Mouse (Mus musculus) limb, embryonic 10.5 days (tissue): ENCODE measurements at regions not wholly inside any gene's neighbourhood (a gene's known extent, or its start where the extent isn't known, plus 50 kb on each side); places are given as distances from the start of the nearest gene placed in this dataset.

Experiments used
- DNase-seq: peaks from one replicate; pipeline ENCODE4 v3.0.0-alpha.2; 2017; ENCODE audit warnings: low spot score
- H3K27ac ChIP-seq: fragments of 300-500 bp; sonication (generic); 2 replicates; pipeline ENCODE4 v1.5.1; 2016; ENCODE audit warnings: mild to moderate bottlenecking
- H3K27me3 ChIP-seq: fragments of 300-500 bp; sonication (generic); 2 replicates; pipeline ENCODE4 v1.6.1; 2016; ENCODE audit warnings: low read depth, mild to moderate bottlenecking; ENCODE audit not compliant: poor library complexity, severe bottlenecking
- H3K36me3 ChIP-seq: fragments of 300-500 bp; sonication (generic); 2 replicates; pipeline ENCODE4 v1.6.1; 2016; ENCODE audit warnings: mild to moderate bottlenecking, moderate library complexity
- H3K4me1 ChIP-seq: fragments of 300-500 bp; sonication (generic); 2 replicates; pipeline ENCODE4 v1.6.1; 2016
- H3K4me3 ChIP-seq: fragments of 300-500 bp; sonication (generic); 2 replicates; pipeline ENCODE4 v1.5.1; 2016; ENCODE audit warnings: mild to moderate bottlenecking, moderate library complexity
- H3K9me3 ChIP-seq: fragments of 300-500 bp; sonication (generic); replicated peaks from 2 replicates; pipeline ENCODE4 v1.6.1; 2016; ENCODE audit warnings: mild to moderate bottlenecking
- WGBS: fragments of 180-500 bp; shearing (Covaris S2); methylation state at CpG from one replicate; pipeline ENCODE4 v1.1.7; 2016; 5-methylcytosine and 5-hydroxymethylcytosine counted together

DNA sequence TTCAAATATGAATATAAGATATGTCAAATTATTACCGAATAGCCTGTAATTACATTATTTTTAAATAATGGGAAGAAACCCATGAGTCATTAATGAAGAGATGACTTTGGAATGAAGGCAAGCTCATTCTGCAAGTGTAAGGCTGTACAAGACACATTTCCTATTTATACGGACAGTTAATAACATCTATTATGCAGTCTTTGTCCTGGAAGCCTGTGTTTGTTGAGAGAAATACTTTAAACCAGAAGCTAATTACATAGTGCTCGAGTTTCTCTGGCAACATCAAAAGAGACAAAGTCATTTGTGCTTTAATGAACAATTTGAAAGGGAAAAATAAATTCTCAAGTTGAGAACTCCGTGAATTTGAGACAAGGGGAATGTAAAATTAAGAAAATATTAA, 242.5 kb upstream of the BC052040 start:
- Histone ChIP-seq H3K27ac (no peak overlapping the region), H3K27me3 (0 out of 2 replicates have a peak, but pooled peaks cover 3% of the 10 kb centered on the region), H3K36me3 (no peaks in the 10 kb centered on the region), H3K4me1 (peaks cover 2% of the 10 kb centered on the region; the same call in 1 of the 2 replicates), H3K4me3 (no peak overlapping the region), H3K9me3 (no peaks in the 10 kb centered on the region)
- WGBS = 70% methylated on average over 4 of the region's 4 CpGs
- no peak for DNase-seq

DNA sequence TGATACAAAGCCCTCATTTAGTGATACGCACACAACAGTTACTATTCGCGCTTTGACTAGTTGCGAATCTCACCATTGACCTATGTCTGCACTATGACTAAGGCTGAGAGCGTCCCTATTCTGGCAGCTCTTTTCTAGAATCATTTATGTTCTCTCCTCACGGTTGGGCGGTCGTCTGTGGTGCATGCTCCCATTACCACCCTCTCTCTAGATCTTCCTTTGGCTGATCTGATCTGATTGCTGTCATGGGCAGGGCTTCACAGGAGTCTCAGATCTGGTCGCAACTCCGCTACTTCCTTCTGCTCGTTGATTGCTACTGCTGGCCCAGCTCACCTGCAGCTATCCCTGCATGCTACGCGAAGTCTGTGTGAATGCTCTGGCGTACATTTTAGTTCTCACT, 239.2 kb upstream of the BC052040 start:
- 91% methylated on average over 14 of the region's 14 CpGs for WGBS
- no peak for DNase-seq
- no peaks in the 10 kb centered on the region for H3K36me3 ChIP-seq
- no peaks in the 10 kb centered on the region; the same call in 1 of the 2 replicates for H3K27me3 ChIP-seq
- no peak overlapping the region for H3K27ac ChIP-seq
- peaks cover 11% of the 10 kb centered on the region; the same call in 1 of the 2 replicates for H3K4me1 ChIP-seq
- no peak overlapping the region for H3K4me3 ChIP-seq
- H3K9me3 ChIP-seq = no peaks in the 10 kb centered on the region

DNA sequence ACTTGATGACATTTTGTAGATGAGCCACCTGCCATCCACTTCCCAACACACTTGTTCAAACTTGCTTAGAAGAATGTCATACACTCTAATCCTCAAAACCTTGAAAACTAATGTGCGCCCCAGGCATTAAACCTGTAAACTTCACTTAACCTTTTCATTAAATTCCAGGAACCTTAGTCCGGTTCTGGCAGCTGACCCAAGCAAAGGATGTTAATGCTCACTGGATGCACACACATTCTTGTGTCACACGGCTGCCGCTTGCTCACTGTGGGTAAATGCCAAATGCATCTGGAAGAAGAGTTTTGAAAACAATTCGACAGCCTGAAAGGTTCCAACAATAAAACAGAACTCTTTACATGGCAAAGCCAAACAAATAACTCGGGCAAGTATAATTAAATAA, 235.0 kb upstream of the BC052040 start:
- no peak for DNase-seq
- Histone ChIP-seq H3K27me3 (no peaks in the 10 kb centered on the region; the same call in 1 of the 2 replicates), H3K9me3 (no peaks in the 10 kb centered on the region), H3K4me1 (peaks cover 20% of the 10 kb centered on the region), H3K27ac (no peak overlapping the region), H3K4me3 (no peak overlapping the region), H3K36me3 (no peaks in the 10 kb centered on the region)
- 74% methylated on average over 6 of the region's 6 CpGs for WGBS

DNA sequence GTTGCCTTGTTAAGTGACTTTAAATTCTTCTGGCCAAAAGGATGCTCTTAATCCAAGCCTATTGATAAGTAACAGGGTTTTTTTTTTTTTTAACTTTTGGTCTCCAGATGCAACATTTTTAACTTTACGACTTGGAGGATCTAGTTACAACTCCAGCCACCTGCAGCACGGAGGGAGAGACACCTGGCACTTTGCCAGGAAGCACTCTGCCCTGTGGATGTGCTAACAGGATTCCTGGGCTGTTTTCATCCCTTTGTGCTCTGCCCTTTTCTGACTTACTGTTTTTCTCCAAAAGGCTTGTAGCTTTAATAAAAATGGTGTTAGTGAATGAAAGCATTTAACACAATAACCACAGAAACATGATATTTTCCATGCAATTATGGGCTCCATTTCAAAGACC, 233.3 kb upstream of the BC052040 start:
- DNase-seq = peak; percentile 54
- Histone ChIP-seq H3K4me1 (peaks cover 18% of the 10 kb centered on the region), H3K27me3 (no peaks in the 10 kb centered on the region; the same call in 1 of the 2 replicates), H3K4me3 (no peak overlapping the region), H3K9me3 (no peaks in the 10 kb centered on the region), H3K36me3 (no peaks in the 10 kb centered on the region), H3K27ac (0 out of 2 replicates have a peak overlapping the region, but pooled peaks have one; percentile 25)
- 16% methylated on average over 2 of the region's 2 CpGs for WGBS

DNA sequence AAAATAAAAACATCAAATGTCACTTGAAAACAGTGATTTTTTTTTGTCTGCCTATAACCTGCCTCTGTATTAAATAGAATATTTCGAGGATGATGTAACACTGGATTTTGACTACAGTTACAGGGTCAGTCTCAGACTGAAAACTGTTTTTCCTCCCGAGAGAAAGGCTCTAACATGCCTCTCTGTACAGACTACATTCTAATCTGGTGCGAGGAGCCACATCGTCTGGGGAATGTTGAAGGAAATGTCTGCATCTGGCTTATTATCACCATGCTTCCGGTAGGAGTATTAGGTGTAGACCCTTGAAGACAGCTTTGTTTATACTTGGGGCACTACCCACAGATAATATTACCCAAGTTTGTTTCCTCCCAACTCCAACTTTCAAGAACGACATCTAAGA, 210.4 kb upstream of the BC052040 start:
- H3K4me3 ChIP-seq = no peak overlapping the region
- H3K27ac ChIP-seq = no peak overlapping the region
- WGBS = 79% methylated on average over 6 of the region's 6 CpGs
- H3K9me3 ChIP-seq = no peaks in the 10 kb centered on the region
- no peak for DNase-seq
- H3K27me3 ChIP-seq = no peaks in the 10 kb centered on the region
- peaks cover 8% of the 10 kb centered on the region for H3K4me1 ChIP-seq
- H3K36me3 ChIP-seq = no peaks in the 10 kb centered on the region

DNA sequence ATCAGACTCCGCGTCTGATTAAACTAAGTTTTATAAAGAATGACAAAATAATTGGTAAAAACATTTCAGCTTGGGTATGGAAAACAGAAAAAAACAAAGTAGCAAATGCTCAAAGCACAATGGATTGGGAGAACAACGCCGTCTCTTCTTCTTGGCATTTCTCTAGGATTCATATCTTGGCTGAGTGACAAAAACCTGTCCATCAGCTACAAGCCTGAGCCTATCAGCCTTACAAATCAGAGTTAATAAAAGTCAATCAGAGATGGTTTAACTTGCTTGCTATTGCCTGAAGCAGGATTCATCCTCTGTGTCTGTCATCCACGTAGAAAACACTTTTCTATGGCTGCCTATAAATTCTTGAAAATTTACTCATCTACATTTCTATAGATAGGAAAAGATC, 206.2 kb upstream of the BC052040 start:
- H3K27me3 ChIP-seq = no peaks in the 10 kb centered on the region
- no peak for DNase-seq
- no peak overlapping the region for H3K4me3 ChIP-seq
- no peaks in the 10 kb centered on the region for H3K9me3 ChIP-seq
- H3K36me3 ChIP-seq = no peaks in the 10 kb centered on the region
- WGBS = 93% methylated on average over 5 of the region's 5 CpGs
- no peak overlapping the region for H3K27ac ChIP-seq
- no peaks in the 10 kb centered on the region for H3K4me1 ChIP-seq

DNA sequence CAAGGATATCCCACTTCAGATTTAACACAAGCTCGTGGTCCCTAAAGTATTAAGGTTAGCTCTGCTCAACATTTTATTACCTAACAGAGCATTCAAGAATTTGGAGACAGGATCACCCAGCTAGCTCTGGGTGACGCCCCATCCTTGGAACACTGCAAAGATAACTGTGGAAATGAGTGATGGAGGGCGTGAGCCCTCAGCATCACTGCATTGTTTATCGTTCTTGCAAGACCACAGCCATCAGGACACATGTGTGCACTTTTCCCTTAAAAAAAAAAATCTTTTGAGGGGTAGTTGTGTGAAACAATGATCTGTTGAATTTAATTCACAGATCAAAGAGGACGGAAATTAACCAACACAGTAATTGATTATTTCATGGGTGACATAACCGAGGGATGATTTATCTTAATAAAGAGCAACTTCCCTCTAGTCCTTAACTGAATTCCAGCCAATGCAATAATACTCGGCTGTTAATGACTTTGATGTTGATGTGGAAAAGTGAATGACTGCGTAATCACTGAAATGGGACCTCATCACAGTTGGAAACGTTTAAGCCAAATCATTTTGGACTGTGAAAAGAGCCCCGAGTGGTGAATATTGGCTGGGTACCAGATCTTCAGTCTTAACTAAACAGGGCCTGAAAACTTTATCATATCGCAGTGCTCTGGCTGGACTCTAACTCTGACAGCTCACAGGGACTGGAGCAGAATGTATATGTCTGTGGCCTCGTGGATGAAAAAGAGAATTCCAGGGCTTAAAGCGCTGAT, 196.9 kb upstream of the BC052040 start:
- Histone ChIP-seq H3K4me3 (no peak overlapping the region), H3K27ac (no peak overlapping the region), H3K4me1 (peaks cover 26% of the 10 kb centered on the region), H3K36me3 (no peaks in the 10 kb centered on the region), H3K27me3 (peaks cover 20% of the 10 kb centered on the region), H3K9me3 (no peaks in the 10 kb centered on the region)
- WGBS = 35% methylated on average over 13 of the region's 13 CpGs
- DNase-seq = no peak

DNA sequence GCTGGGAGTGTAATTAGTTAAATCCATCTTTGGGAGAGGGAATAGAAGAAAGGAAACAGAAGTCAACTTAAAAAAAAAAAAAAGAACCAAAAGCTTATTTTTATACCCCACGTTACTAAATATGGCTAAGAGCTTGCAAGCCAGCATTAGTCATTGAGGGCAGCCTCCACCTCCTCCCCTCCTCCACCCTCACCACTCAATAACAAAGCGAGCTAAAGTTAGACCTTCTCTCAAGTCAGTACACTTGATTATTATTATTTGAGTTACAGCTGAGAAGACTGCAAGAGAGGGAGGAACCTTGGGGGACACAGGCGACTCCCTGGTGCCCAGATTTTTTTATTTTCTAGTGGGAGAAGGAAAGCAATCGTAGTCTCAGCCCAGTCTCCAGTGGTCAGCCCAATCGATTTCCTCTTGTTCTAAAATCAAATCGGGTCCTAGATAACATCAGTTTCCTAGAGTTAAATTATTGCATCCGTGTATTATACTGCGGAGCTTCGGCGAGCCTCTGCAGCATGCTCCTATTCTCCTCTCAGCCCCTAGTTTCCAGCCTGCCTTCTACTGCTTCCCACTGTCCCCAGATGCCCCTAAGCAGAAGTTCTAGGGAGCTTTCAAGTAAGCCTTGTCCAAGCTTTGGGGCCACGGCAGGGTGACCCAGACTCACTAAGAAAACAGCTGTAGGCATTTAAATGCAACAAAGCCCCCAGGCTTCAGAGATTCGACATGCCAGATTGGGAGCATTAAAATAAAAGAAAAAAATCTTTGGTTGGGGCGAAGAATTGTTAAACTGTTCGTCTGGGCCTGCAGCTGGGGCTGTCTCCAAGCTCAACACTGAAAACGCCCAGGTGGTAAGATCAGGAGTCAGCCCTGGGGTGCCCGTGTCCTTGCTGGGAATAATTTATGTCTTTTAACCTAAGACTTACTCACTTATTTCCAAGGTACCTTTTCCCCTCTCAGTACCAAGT, 196.0 kb upstream of the BC052040 start:
- H3K36me3 ChIP-seq = no peaks in the 10 kb centered on the region
- peak; percentile 45 for DNase-seq

DNA sequence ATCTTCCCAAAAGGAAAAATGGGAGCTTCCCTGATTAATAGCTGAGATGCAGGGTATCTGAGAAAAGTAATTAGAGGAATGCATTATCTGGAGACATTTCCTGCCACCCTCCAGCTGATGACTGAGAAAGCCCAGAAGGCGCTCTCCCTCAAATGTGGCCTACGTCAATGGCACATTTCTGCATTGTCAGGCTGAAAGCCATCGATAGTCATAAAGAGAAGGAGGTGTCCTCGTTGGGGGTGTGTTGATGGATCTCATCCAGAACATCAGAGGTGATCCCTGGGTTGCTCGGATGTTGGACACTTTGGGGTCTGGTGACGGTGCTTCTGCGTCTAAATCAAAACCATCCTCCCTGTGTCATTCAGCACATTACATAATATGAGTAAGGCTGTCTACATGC, 189.9 kb upstream of the BC052040 start:
- WGBS = 23% methylated on average over 7 of the region's 7 CpGs

More for the DNA sequence above, 196.0 kb upstream of the BC052040 start:
- peak overlapping the region; percentile 72 for H3K27ac ChIP-seq
- H3K4me3 ChIP-seq = no peak overlapping the region; the same call in 1 of the 2 replicates
- WGBS = 49% methylated on average over 16 of the region's 16 CpGs
- H3K27me3 ChIP-seq = peaks cover 23% of the 10 kb centered on the region
- peaks cover 26% of the 10 kb centered on the region for H3K4me1 ChIP-seq
- H3K9me3 ChIP-seq = no peaks in the 10 kb centered on the region

DNA sequence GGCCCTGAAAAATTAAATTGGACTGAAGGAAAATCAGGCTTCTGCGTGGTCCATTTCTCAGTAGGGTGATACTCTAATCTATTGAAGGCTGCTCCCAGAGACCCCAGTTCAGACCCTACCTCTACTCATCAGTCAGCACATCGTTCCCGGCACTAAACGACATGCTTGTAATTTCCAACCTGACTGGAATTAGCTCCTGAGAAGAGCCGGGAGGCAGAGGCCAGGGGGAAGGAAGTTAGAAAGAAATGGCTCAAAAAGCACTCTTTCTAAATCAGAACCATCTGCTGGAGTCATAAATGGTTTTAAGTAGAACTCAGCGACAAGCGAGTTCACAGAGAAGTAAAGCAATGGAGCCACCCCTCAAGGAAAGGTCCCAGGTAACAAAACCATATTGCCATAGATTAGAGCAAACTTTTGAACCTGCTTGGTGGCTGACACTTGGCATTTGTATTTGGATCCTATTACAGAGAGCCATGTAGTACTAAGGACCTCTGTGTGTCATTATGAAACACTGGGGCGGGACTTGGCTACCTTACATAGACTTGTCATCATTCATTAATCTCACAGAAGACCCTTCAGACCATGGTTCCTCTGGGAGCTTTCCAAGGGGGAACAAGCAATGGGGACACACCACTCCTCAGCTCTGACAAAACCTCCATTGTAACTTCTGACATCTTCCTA, 189.3 kb upstream of the BC052040 start:
- Histone ChIP-seq H3K27ac (peak overlapping the region; percentile 62; the same call in 1 of the 2 replicates), H3K9me3 (no peaks in the 10 kb centered on the region), H3K27me3 (peaks cover 19% of the 10 kb centered on the region), H3K4me1 (peaks cover 47% of the 10 kb centered on the region), H3K36me3 (no peaks in the 10 kb centered on the region), H3K4me3 (no peak overlapping the region)
- 7% methylated on average over 8 of the region's 8 CpGs for WGBS
- DNase-seq = peak; percentile 82

More for the DNA sequence above, 189.9 kb upstream of the BC052040 start:
- Histone ChIP-seq H3K9me3 (no peaks in the 10 kb centered on the region), H3K4me1 (peaks cover 47% of the 10 kb centered on the region), H3K36me3 (no peaks in the 10 kb centered on the region), H3K27me3 (peaks cover 23% of the 10 kb centered on the region), H3K27ac (peak overlapping the region; percentile 48; the same call in 1 of the 2 replicates), H3K4me3 (no peak overlapping the region)
- peak; percentile 57 for DNase-seq

DNA sequence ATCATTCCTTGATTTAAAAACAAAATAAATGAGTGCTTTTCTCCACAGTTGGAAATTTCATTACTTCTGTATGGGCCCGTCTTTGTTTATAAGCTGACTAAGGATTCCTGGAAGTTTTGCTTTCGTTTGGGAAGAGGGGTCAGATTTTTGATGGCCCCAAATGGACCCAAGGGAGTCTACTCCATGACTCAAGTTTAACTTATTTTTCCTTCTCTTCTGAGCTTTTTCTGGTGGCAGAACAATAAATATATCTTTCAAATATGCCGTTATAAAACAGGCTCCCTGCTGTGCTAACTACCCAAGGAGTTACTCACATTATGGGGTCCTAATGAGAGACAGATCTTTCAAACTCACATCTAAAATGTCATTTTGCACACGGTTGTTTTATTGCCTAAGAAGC, 187.4 kb upstream of the BC052040 start:
- Histone ChIP-seq H3K27me3 (peaks cover 8% of the 10 kb centered on the region), H3K27ac (peak overlapping the region; percentile 62; the same call in 1 of the 2 replicates), H3K4me1 (peaks cover 47% of the 10 kb centered on the region), H3K9me3 (no peaks in the 10 kb centered on the region), H3K4me3 (no peak overlapping the region), H3K36me3 (no peaks in the 10 kb centered on the region)
- no peak for DNase-seq
- 5% methylated on average over 4 of the region's 4 CpGs for WGBS

DNA sequence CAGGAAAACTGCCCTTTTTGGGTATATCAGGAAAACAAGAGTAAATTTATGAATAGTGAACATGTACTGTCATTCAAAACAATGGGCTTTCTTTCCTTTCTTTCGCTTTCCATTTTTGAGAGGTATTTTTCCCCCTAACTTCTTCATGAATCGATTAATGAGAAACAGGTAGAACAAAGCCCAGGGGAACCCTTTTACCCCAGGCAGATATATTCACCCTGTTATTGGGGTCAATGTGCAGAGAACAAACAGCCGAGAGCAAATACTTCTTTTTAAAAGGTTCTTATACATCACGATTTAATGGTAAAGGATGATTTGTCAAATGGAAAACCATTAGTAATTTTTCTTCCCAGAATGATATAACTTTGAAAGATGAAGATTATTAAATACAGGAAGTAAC, 183.0 kb upstream of the BC052040 start:
- Histone ChIP-seq H3K36me3 (no peaks in the 10 kb centered on the region), H3K27me3 (no peaks in the 10 kb centered on the region; the same call in 1 of the 2 replicates), H3K27ac (no peak overlapping the region), H3K9me3 (no peaks in the 10 kb centered on the region), H3K4me1 (peaks cover 21% of the 10 kb centered on the region), H3K4me3 (no peak overlapping the region)
- DNase-seq = no peak
- WGBS = 87% methylated on average over 4 of the region's 4 CpGs
